Mouse (Mus musculus) forelimb bud, embryonic 11.5 days (tissue): Measurements from ENCODE around the gene Paqr8.

Experiments
- DNase-seq: peaks from one replicate; pipeline ENCODE4 v3.0.0-alpha.2; 2012; ENCODE audit warnings: low read depth, low spot score

The Paqr8 gene

DNA sequence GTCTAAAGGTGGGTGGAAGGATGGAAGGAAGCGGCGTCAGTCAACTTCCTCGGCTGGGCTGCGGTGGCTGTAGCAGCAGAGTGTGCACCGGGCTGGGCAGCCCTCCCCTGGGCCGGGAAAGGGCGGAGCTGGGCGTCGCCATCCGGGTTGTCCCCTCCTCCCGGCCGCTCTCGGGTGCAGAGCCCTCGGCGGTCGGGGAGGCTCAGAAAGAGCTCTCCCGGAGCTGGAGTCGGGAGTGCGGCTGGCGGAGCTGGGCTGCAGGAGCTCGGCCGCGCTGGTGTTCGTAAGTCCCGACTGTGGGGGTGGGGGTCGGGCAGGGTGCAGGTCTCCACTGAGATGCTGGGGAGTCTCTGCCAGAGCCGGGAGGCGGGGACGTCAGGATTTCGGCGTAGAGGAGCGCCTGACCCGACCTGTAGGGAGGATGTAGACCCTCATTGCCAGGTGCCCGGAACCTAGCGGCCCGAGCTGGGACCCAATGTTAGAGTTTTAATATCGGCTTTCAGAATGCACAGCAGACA, at the start of gene Paqr8:
Gene Paqr8 (plus strand): TSS at position 203 of the 518 bp plus-strand sequence.
- DNase-seq, result peak; percentile 71

- DNase-seq, result no peak
Observed at GRCm38 (mm10) chr1:20856924-20857902, 33.2 kb upstream of the Paqr8 start.

GRCm38 (mm10) chr1:20860775-20861174, 29.6 kb upstream of the Paqr8 start:
- no peak for DNase-seq

DNA sequence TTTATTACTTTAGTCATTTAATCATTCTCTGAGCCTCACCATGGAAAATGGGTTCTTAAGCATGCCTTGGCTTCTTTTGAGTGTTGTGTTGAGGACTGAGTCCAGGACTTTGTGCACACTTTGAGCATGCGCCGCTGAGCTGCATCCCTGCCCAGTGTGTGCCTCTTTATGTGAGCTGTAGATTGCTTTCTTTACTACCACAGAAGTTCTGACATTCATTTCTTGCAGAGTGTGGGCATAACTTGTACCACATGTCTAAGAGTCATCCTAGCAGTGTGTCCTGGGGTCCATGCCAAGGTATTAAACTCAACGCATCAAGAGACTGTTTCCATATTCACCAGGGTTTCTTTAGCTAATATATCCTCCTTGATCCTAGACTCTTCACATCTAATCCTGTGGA, 28.5 kb upstream of the Paqr8 start:
- DNase-seq, result no peak

- no peak for DNase-seq
Observed at GRCm38 (mm10) chr1:20863452-20864172, 26.8 kb upstream of the Paqr8 start.

DNA sequence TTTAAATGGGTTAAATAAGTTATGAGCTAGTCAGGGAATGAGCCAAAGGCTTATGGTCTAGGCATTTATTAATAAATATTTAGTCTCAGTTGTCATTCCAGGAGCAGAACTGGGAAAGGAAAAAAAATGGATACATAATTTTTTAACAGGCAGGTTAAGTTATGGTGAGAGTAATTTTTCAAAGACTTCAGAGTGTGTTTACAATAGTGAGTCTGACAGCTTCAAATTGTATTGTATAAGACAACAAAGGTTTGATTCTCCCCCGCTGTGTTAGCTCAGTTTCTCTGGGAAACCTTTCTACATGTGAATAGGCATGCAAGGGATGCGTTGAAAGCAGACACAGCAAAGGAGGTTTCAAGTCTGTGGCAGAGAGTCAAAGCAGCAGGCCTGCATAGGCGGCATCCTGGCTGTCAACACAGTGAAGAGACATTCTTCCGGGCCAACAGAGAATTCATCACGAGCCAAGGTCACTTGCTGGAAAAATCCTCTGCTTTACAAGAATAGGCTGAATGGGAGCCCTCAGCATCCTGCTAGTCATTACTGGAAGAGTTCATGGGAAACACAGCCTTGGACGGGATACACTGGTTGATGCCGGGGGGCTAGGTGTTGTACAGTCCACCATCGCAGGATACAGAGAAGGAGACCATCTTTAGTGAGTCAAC, 23.0 kb upstream of the Paqr8 start:
- DNase-seq, result no peak

GRCm38 (mm10) chr1:20868036-20868435, 22.4 kb upstream of the Paqr8 start:
- DNase-seq, result no peak

DNA sequence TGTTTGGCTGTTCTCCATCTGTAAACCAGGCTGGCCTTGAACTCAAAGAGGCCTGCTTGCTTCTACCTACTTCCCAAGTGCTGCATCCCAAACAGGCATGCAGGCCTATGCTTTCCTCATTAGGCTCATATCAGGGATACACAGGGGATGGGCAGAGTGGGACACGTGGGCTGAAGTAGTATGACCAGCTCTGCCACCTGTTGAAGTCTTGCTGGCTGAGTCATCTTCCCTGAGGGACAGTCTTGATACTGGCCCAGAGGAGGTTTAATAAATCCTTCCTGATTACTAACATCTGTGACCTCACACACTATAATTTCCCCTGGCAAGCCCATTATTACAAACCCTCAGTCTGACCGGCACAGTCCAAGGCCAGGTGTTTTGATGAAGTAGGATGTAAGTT, 19.5 kb upstream of the Paqr8 start:
- DNase-seq, result no peak

- no peak for DNase-seq
Observed at GRCm38 (mm10) chr1:20872496-20872895, 17.9 kb upstream of the Paqr8 start.

DNA sequence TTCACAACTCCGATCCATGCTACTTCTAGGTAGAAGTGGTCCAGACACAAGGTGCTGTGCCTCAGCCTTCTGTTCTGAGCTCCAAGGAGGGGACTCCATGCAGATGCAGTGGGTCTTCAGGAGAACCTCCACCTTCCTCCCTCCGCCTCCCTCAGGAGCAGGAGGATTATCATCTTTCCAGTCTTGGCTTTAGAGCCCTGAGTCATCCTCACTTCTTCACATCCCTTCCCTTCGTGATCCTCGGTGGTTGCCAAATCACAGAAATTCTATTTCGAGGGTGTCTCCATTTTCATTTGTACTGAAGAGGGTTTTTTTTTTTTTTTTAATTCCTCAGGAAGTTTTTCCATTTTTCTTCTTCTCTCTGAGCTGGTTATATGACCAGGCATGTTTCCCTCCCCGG, 16.3 kb upstream of the Paqr8 start:
- DNase-seq, result no peak

DNA sequence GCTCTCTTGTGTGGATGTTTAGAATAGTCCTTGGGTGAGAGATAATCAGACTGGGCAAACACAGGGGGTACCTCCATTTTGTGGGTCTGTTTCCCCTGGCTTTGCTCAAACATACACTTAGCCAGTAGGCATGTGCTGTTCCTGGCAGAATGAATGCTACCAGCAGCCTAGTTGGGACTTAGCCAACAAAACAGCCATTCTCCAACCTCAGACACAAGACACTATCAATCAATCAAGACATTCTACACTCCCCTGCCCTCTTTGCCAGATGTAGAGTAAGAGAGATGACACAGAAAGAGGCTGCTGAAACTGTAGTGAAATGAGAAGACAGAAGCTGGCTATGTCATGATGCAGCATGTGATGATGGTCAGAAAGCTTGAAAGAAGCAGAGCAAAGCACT, 13.1 kb upstream of the Paqr8 start:
- no peak for DNase-seq

DNA sequence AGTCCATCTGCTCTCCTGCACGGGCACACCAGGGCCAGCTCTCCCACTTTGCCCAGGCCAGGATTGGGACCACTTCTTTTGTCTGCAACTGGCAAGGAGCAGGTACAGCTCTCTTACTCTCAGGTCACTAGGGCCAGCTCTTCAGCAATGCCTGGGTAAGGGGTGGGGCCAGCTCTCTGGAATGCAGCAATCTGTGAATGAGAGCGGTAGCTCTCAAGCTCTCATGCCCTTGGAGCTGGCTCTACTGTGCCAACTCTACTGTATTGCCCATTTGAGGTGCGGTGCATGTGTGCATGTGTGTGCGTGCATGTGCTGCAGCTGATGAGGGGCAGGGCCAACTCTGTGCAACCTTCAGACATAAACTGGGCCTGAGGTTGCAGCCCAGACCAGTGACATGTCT, 11.0 kb upstream of the Paqr8 start:
- DNase-seq, result no peak

GRCm38 (mm10) chr1:20883079-20883478, 7.3 kb upstream of the Paqr8 start:
- no peak for DNase-seq

DNA sequence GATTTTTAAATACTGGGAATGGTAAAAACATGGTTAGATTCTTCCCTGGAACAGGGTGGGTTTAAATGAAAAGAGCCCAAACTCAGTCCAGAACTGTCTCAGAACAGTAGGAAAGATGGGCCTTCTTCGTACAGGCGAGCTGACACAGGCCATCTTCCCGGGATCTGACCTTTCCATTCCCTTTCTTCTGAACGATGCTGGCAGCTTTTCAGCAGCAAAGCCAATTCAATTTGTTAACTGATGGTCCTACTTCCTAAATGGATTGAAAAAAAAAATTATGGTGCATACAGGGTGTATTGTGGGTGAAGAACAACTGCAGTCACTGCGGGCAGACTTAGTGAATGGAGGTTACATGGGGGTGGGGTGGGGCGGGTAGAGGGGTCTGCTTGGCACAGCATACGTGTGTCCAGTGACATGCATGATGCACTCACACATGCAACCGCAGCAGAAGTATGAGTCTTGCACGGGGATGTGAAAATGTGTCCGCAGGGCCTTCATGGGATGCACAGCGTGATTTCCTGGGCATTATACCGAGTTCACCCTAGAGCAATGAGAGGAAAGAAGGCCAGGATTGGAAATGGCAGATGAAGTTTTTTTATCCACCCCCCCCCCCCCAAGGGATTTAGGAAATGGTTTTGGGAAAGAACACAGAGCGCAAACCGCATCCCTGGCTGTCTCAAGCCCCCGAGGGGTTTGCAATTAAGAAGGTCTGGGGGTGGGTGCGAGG, 566 bp upstream of the Paqr8 start:
- no peak for DNase-seq

GRCm38 (mm10) chr1:20890941-20891399, 564 bp downstream of the Paqr8 start:
- peak; percentile 38 for DNase-seq

- DNase-seq, result no peak
Observed at GRCm38 (mm10) chr1:20893059-20893458, 2.7 kb downstream of the Paqr8 start.

GRCm38 (mm10) chr1:20898391-20898790, 8.0 kb downstream of the Paqr8 start:
- DNase-seq, result no peak

- DNase-seq, result no peak
Observed at GRCm38 (mm10) chr1:20900336-20900735, 9.9 kb downstream of the Paqr8 start.

DNA sequence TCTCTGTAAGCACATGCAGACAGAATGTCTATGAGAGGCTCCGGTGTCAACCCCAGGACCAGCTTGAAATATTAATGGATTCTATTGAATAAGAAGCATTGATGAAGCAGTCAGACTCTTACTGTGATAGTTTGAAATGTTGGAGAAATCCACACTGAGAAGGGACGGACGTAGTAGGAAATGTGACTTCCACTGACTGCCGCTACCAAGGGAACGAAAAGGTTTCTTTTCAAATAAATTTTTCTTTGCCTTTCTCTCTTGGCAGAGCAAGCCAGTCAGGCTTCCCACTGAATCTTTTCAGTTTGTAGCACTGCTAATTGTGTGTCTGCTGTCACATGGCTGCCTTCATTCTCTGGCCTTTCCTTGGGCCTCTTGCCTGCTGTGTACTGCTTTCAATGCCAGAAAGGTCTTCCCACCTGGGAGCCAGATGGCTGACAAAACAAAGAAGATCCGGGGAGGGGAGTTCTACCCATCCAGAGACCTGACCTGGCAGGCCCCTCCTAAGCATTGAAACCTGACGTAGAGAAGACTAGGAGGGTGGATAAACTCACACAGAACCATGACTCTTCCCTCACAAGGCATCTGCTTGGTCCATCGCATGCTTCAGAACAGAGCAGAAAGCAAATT, 15.2 kb downstream of the Paqr8 start:
- no peak for DNase-seq

DNA sequence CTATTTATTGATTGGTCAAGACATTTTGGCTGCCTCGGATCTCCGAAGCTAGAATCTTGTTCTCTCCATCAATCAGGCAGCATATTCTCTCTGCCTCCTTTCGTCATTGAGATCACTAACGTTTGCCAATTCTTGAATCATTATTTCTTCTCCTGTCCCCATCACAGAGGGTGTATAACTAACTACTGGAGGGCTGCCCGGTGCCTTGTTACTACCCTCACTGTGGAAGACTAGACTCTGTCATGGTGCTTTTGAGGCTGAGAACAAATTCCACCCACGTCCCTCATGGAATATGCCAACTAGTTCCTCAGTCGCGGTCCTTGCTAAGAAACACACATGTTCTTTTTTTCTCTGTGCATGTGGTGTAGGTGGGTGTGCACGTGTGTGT, 15.7 kb downstream of the Paqr8 start:
- DNase-seq, result no peak

DNA sequence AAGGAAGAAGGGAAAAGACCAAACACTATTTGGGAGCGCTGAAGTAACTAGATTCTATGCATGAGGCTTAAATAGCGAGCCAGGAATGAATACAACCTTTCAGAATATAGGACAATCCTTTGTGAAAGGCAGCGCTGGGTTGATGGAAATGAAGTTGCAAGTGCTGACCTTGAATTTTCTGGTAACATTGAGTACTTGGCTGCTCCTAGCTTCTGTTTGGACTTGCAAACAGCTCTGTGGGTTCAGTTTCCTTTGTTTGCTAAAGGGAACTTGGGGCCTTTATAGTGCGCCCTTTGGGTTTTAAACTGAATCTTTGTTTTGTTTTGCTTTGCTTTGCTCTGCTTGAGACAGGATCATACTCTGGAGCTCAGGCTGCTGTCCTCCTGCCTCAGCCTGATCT, 18.1 kb downstream of the Paqr8 start:
- DNase-seq, result no peak
